In the genomic region with DNA sequence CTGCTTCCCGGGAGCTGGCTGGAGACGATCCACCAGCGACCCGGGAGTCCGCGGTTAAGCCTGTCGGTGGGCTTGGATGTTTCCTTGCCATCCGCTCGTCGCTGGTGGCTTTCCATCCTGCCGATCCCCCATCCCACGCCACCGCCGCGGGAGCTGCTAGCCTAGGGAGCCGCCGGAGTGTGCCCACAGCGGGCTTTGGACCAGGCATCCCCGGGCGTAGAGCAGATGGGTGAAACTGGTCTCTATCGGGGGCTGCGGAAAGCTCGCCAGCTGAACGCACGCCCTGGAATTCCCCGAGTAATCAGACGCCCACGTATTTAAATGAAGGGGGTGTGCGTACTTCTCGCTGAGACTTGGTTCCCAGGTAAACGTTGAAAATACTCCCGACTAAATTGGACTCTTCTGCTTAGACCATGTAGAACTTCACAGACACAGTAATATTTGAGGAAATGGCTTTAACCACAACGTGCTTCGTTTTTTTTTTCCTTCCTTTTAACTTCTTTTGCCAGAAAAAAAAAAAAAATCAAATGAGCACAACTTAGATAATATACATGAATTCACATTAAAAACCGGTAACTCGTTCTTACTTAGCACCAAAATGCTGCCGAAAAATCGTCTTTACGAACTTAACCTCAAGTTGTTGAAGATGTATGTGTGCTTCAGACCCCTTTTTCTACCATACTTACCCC, we compare ENCODE assay signal across 8 mouse cellular contexts. TPM values are rescaled to one million over a fixed set of nuclear protein-coding genes. Genes with fewer than 3 reads are reported as not detected.
DNase-seq lines count a peak whose midpoint lies in the region; ATAC-seq and TF ChIP-seq lines count a peak whose summit lies in the region.

No protein-coding gene starts in this region.

- H3K4me1 ChIP-seq in cerebellum, adult 2 months (ENCODE audit: control insufficient read depth, insufficient read depth, low read length) = peaks cover 3% of the 10 kb centered on the region; the same call in 1 of the 2 replicates
- H3K4me1 ChIP-seq in hindbrain, embryonic 11.5 days (replicated peaks; ENCODE audit: control insufficient read depth, insufficient read depth, low read length) = 0 out of 2 replicates have a peak, but pooled peaks cover 2% of the 10 kb centered on the region

- WGBS in cerebellum, adult 2 months = 5% methylated on average over 39 of the region's 39 CpGs
- 6% methylated on average over 39 of the region's 39 CpGs for WGBS in hindbrain, embryonic 11.5 days

- peak overlapping the region; percentile 85 for H3K4me3 ChIP-seq in cerebellum, adult 2 months (replicated peaks; ENCODE audit: insufficient read depth, low read depth, low read length)
- peak overlapping the region; percentile 73 for H3K4me3 ChIP-seq in hindbrain, embryonic 11.5 days (ENCODE audit: low read depth, low read length)

- peak overlapping the region; percentile 70 for H3K4me2 ChIP-seq in hindbrain, embryonic 11.5 days (replicated peaks; ENCODE audit: low read depth, low read length)

- no peak for ATAC-seq in hindbrain, embryonic 11.5 days (ENCODE audit: low FRiP score)

- H3K27ac ChIP-seq in cerebellum, adult 2 months (ENCODE audit: insufficient read depth, low read length) = peak overlapping the region; percentile 31
- H3K27ac ChIP-seq in hindbrain, embryonic 11.5 days (ENCODE audit: low read depth, low read length) = peak overlapping the region; percentile 81

- no peaks in the 10 kb centered on the region for H3K27me3 ChIP-seq in cerebellum, adult 2 months (ENCODE audit: control insufficient read depth, insufficient read depth, low read length)
- H3K27me3 ChIP-seq in hindbrain, embryonic 11.5 days (ENCODE audit: control insufficient read depth, insufficient read depth, low read length) = no peaks in the 10 kb centered on the region

- peak; percentile 68 for DNase-seq in NIH3T3 (ENCODE audit: low read depth)
- peak in 1 of 2 experiments; percentile 66 for DNase-seq in cerebellum, adult 2 months
- DNase-seq in frontal cortex, postnatal 10 days (ENCODE audit: low spot score in 2 of 2) = peak; percentile 31 to 56
- DNase-seq in hindbrain, embryonic 11.5 days (ENCODE audit: low spot score) = no peak
- peak; percentile 64 to 71 for DNase-seq in layer of hippocampus, postnatal 14 days (ENCODE audit: low spot score in 2 of 2)
- peak; percentile 51 for DNase-seq in lung, postnatal 14 days
- DNase-seq in right cerebral cortex, adult 18-20 months = peak; percentile 46
- peak; percentile 35 to 48 for DNase-seq in urinary bladder, postnatal 36 days (ENCODE audit: low spot score in 2 of 2)

- TF ChIP-seq POLR2A in cerebellum, adult 2 months (IDR thresholded peaks at IDR 0.05; ENCODE audit: borderline replicate concordance, insufficient read depth, low read length) = no peak

- H3K36me3 ChIP-seq in hindbrain, embryonic 11.5 days (ENCODE audit: control insufficient read depth, insufficient read depth, low read length) = no peaks in the 10 kb centered on the region

- H3K9me3 ChIP-seq in hindbrain, embryonic 11.5 days (ENCODE audit: control insufficient read depth, low read length) = no peaks in the 10 kb centered on the region

- peak overlapping the region; percentile 79 for H3K9ac ChIP-seq in hindbrain, embryonic 11.5 days (ENCODE audit: low read depth, low read length)

- no peak for TF ChIP-seq CTCF in cerebellum, adult 2 months (IDR thresholded peaks at IDR 0.05; ENCODE audit: borderline replicate concordance, insufficient read depth, low read depth, low read length)

RNA-seq across cellular contexts. Expression of a gene that starts 2.2 kb away (rescaled TPM):
- polyA plus RNA-seq in cerebellum, adult 2 months (2012; rRNA removed) = 14.1 and 15.0 TPM in 2 replicates
- 56.0 and 65.7 TPM in 2 replicates for polyA plus RNA-seq in hindbrain, embryonic 11.5 days (2014; fragmentation: Nextera tagmentation; extraction: Ambion mirVana)
- 10 to 100 TPM; 14.9 to 15.6 TPM for total RNA-seq in layer of hippocampus, postnatal 14 days (2021)

RNA-seq across cellular contexts. Expression of a gene that starts 13.0 kb away (rescaled TPM):
- 44.3 and 47.9 TPM in 2 replicates for polyA plus RNA-seq in cerebellum, adult 2 months (2012; rRNA removed)
- 69.3 and 74.3 TPM in 2 replicates for polyA plus RNA-seq in hindbrain, embryonic 11.5 days (2014; fragmentation: Nextera tagmentation; extraction: Ambion mirVana)
- total RNA-seq in layer of hippocampus, postnatal 14 days (2021) = 10 to 100 TPM; 38.1 to 40.3 TPM
